Mouse (Mus musculus) limb, embryonic 15.5 days (tissue): ENCODE measurements around the gene Edem3. TPM values are rescaled to one million over a fixed set of nuclear protein-coding genes. Genes with fewer than 3 reads are reported as not detected.
"Not testable (repeated sequence)": the region's sequence is repeated elsewhere in the genome, so short reads cannot be mapped to it uniquely, and the experiment has no call there.

Source experiments
- ATAC-seq: fragments of 200-750 bp; cut with Nextera tagmentation; 2 replicates; pipeline ENCODE4 v1.8.0; 2017; ENCODE audit warnings: low read depth, moderate TSS enrichment; ENCODE audit not compliant: insufficient number of reproducible peaks, low FRiP score, low TSS enrichment
- H3K27ac ChIP-seq: fragments of 300-500 bp; sonication (generic); 2 replicates; pipeline ENCODE4 v1.5.1; 2015; ENCODE audit warnings: moderate library complexity, mild to moderate bottlenecking, inconsistent platforms
- H3K27me3 ChIP-seq: fragments of 300-500 bp; sonication (generic); 2 replicates; pipeline ENCODE4 v1.6.1; 2015; ENCODE audit warnings: inconsistent platforms
- H3K36me3 ChIP-seq: fragments of 300-500 bp; sonication (generic); 2 replicates; pipeline ENCODE4 v1.6.1; 2015; ENCODE audit warnings: inconsistent platforms
- H3K4me1 ChIP-seq: fragments of 300-500 bp; sonication (generic); 2 replicates; pipeline ENCODE4 v1.6.1; 2015; ENCODE audit warnings: inconsistent platforms
- H3K4me2 ChIP-seq: fragments of 300-500 bp; sonication (generic); 2 replicates; pipeline ENCODE4 v1.6.1; 2015; ENCODE audit warnings: mild to moderate bottlenecking, inconsistent platforms
- H3K4me3 ChIP-seq: fragments of 300-500 bp; sonication (generic); 2 replicates; pipeline ENCODE4 v1.5.1; 2015; ENCODE audit warnings: mild to moderate bottlenecking, inconsistent platforms
- H3K9ac ChIP-seq: fragments of 300-500 bp; sonication (generic); 2 replicates; pipeline ENCODE4 v1.6.1; 2015; ENCODE audit warnings: inconsistent platforms
- H3K9me3 ChIP-seq: fragments of 300-500 bp; sonication (generic); 2 replicates; pipeline ENCODE4 v1.6.1; 2016; ENCODE audit warnings: inconsistent platforms
- WGBS: fragments of 180-500 bp; shearing (Covaris S2); methylation state at CpG from one replicate; pipeline ENCODE4 v1.1.7; 2015; 5-methylcytosine and 5-hydroxymethylcytosine counted together
- polyA plus RNA-seq: library from polyadenylated mRNA; unstranded; fragments of >200 nt; fragmentation: Nextera tagmentation; extraction: Ambion mirVana; gene quantifications from 2 replicates; pipeline ENCODE4 v1.2.1, GENCODE M21; 2015

Gene Edem3
- polyA plus RNA-seq, 1 experiment from 2014 or later = 19.1 TPM

GRCm38 (mm10) chr1:151718575-151718974, 36.6 kb upstream of the Edem3 start:
- H3K4me2 ChIP-seq = no peak overlapping the region
- no peaks in the 10 kb centered on the region for H3K27me3 ChIP-seq
- no peak for ATAC-seq
- WGBS = 73% methylated on average over 8 of the region's 8 CpGs
- H3K36me3 ChIP-seq = no peaks in the 10 kb centered on the region
- no peaks in the 10 kb centered on the region for H3K9me3 ChIP-seq
- H3K27ac ChIP-seq = no peak overlapping the region
- H3K9ac ChIP-seq = no peak overlapping the region
- H3K4me3 ChIP-seq = no peak overlapping the region
- H3K4me1 ChIP-seq = no peaks in the 10 kb centered on the region

- 57% methylated on average over 5 of the region's 5 CpGs for WGBS
These were observed 35.3 kb upstream of the Edem3 start for GRCm38 (mm10) chr1:151719911-151720310.

GRCm38 (mm10) chr1:151720566-151720965, 34.6 kb upstream of the Edem3 start:
- 70% methylated on average over 2 of the region's 2 CpGs for WGBS
- Histone ChIP-seq H3K9ac (no peak overlapping the region), H3K36me3 (no peaks in the 10 kb centered on the region), H3K27me3 (no peaks in the 10 kb centered on the region), H3K27ac (no peak overlapping the region), H3K4me1 (no peaks in the 10 kb centered on the region), H3K9me3 (no peaks in the 10 kb centered on the region), H3K4me3 (no peak overlapping the region), H3K4me2 (no peak overlapping the region)
- ATAC-seq = no peak

More at GRCm38 (mm10) chr1:151719911-151720310, 35.3 kb upstream of the Edem3 start:
- H3K27ac ChIP-seq = no peak overlapping the region
- no peaks in the 10 kb centered on the region for H3K36me3 ChIP-seq
- no peaks in the 10 kb centered on the region for H3K4me1 ChIP-seq
- no peaks in the 10 kb centered on the region for H3K9me3 ChIP-seq
- H3K4me3 ChIP-seq = no peak overlapping the region
- H3K4me2 ChIP-seq = no peak overlapping the region
- H3K9ac ChIP-seq = no peak overlapping the region
- H3K27me3 ChIP-seq = no peaks in the 10 kb centered on the region
- no peak for ATAC-seq

GRCm38 (mm10) chr1:151721357-151721983, 33.7 kb upstream of the Edem3 start:
- Histone ChIP-seq H3K36me3 (no peaks in the 10 kb centered on the region), H3K27ac (no peak overlapping the region), H3K4me2 (no peak overlapping the region), H3K9ac (no peak overlapping the region), H3K4me1 (no peaks in the 10 kb centered on the region), H3K4me3 (no peak overlapping the region), H3K9me3 (no peaks in the 10 kb centered on the region), H3K27me3 (no peaks in the 10 kb centered on the region)
- 70% methylated on average over 10 of the region's 10 CpGs for WGBS
- ATAC-seq = no peak

GRCm38 (mm10) chr1:151723771-151724170, 31.4 kb upstream of the Edem3 start:
- Histone ChIP-seq H3K4me1 (no peaks in the 10 kb centered on the region), H3K36me3 (no peaks in the 10 kb centered on the region), H3K27ac (no peak overlapping the region), H3K4me3 (no peak overlapping the region), H3K9me3 (no peaks in the 10 kb centered on the region), H3K27me3 (no peaks in the 10 kb centered on the region), H3K9ac (no peak overlapping the region), H3K4me2 (no peak overlapping the region)
- no peak for ATAC-seq
- 80% methylated on average over 4 of the region's 4 CpGs for WGBS

GRCm38 (mm10) chr1:151725590-151725989, 29.6 kb upstream of the Edem3 start:
- no peak overlapping the region for H3K4me2 ChIP-seq
- H3K27me3 ChIP-seq = no peaks in the 10 kb centered on the region
- H3K4me3 ChIP-seq = no peak overlapping the region
- no peak for ATAC-seq
- H3K9me3 ChIP-seq = no peaks in the 10 kb centered on the region
- H3K4me1 ChIP-seq = no peaks in the 10 kb centered on the region
- H3K36me3 ChIP-seq = no peaks in the 10 kb centered on the region
- no peak overlapping the region for H3K9ac ChIP-seq
- no peak overlapping the region for H3K27ac ChIP-seq
- 76% methylated on average over 2 of the region's 2 CpGs for WGBS

- 88% methylated on average over 6 of the region's 6 CpGs for WGBS
- no peaks in the 10 kb centered on the region for H3K4me1 ChIP-seq
- no peak for ATAC-seq
- H3K36me3 ChIP-seq = no peaks in the 10 kb centered on the region
- H3K9me3 ChIP-seq = no peaks in the 10 kb centered on the region
- H3K27ac ChIP-seq = no peak overlapping the region
- H3K9ac ChIP-seq = no peak overlapping the region
- no peak overlapping the region for H3K4me3 ChIP-seq
- H3K27me3 ChIP-seq = no peaks in the 10 kb centered on the region
- H3K4me2 ChIP-seq = no peak overlapping the region
These were observed 28.8 kb upstream of the Edem3 start for GRCm38 (mm10) chr1:151726358-151726757.

- H3K9me3 ChIP-seq = no peaks in the 10 kb centered on the region
- ATAC-seq = no peak
- no peaks in the 10 kb centered on the region for H3K36me3 ChIP-seq
- H3K27me3 ChIP-seq = no peaks in the 10 kb centered on the region
- no peak overlapping the region for H3K27ac ChIP-seq
- no peak overlapping the region for H3K9ac ChIP-seq
- WGBS = 85% methylated on average over 4 of the region's 4 CpGs
- no peaks in the 10 kb centered on the region for H3K4me1 ChIP-seq
- H3K4me3 ChIP-seq = no peak overlapping the region
- H3K4me2 ChIP-seq = no peak overlapping the region
These were observed 27.0 kb upstream of the Edem3 start for GRCm38 (mm10) chr1:151728141-151728540.

GRCm38 (mm10) chr1:151737146-151737545, 18.0 kb upstream of the Edem3 start:
- H3K27me3 ChIP-seq = no peaks in the 10 kb centered on the region
- no peak overlapping the region for H3K4me3 ChIP-seq
- ATAC-seq = no peak
- H3K27ac ChIP-seq = no peak overlapping the region
- no peaks in the 10 kb centered on the region for H3K36me3 ChIP-seq
- H3K9ac ChIP-seq = no peak overlapping the region
- WGBS = 78% methylated on average over 2 of the region's 2 CpGs
- no peak overlapping the region for H3K4me2 ChIP-seq
- no peaks in the 10 kb centered on the region for H3K4me1 ChIP-seq
- no peaks in the 10 kb centered on the region for H3K9me3 ChIP-seq

- no peaks in the 10 kb centered on the region for H3K27me3 ChIP-seq
- no peak overlapping the region for H3K4me2 ChIP-seq
- no peak overlapping the region for H3K9ac ChIP-seq
- 84% methylated on average over 7 of the region's 7 CpGs for WGBS
- no peaks in the 10 kb centered on the region for H3K9me3 ChIP-seq
- no peak overlapping the region for H3K27ac ChIP-seq
- H3K36me3 ChIP-seq = no peaks in the 10 kb centered on the region
- H3K4me3 ChIP-seq = no peak overlapping the region
- ATAC-seq = no peak
- H3K4me1 ChIP-seq = no peaks in the 10 kb centered on the region
These were observed 14.0 kb upstream of the Edem3 start for GRCm38 (mm10) chr1:151741199-151741621.

GRCm38 (mm10) chr1:151749894-151750293, 5.3 kb upstream of the Edem3 start:
- H3K4me3 ChIP-seq, H3K36me3 ChIP-seq, ATAC-seq, H3K4me1 ChIP-seq, H3K4me2 ChIP-seq, H3K9me3 ChIP-seq, H3K27ac ChIP-seq, H3K27me3 ChIP-seq, H3K9ac ChIP-seq: not testable (repeated sequence)
- WGBS = 92% methylated on average over 2 of the region's 2 CpGs

GRCm38 (mm10) chr1:151752946-151753345, 2.2 kb upstream of the Edem3 start:
- no peak overlapping the region for H3K4me2 ChIP-seq
- WGBS = 67% methylated on average over 4 of the region's 4 CpGs
- no peaks in the 10 kb centered on the region for H3K27me3 ChIP-seq
- no peaks in the 10 kb centered on the region for H3K9me3 ChIP-seq
- no peak overlapping the region for H3K4me3 ChIP-seq
- ATAC-seq = no peak
- no peak overlapping the region for H3K27ac ChIP-seq
- H3K36me3 ChIP-seq = no peaks in the 10 kb centered on the region
- peaks cover 14% of the 10 kb centered on the region for H3K4me1 ChIP-seq
- no peak overlapping the region for H3K9ac ChIP-seq

- H3K27ac ChIP-seq = no peak overlapping the region
These were observed 1.7 kb upstream of the Edem3 start for GRCm38 (mm10) chr1:151753374-151753929.

More at GRCm38 (mm10) chr1:151753374-151753929, 1.7 kb upstream of the Edem3 start:
- no peak overlapping the region for H3K4me3 ChIP-seq
- H3K4me2 ChIP-seq = no peak overlapping the region
- H3K36me3 ChIP-seq = no peaks in the 10 kb centered on the region
- no peaks in the 10 kb centered on the region for H3K27me3 ChIP-seq
- peaks cover 16% of the 10 kb centered on the region for H3K4me1 ChIP-seq
- no peak overlapping the region for H3K9ac ChIP-seq
- no peaks in the 10 kb centered on the region for H3K9me3 ChIP-seq
- WGBS = 79% methylated on average over 8 of the region's 8 CpGs
- no peak for ATAC-seq
